Mouse (Mus musculus): ENCODE results near the gene Dnajc6. TPM values are rescaled to one million over a fixed set of nuclear protein-coding genes. Genes with fewer than 3 reads are reported as not detected.

The Dnajc6 gene
- polyA plus RNA-seq, 1 experiment from 2014 or later, result 2.6 TPM

GRCm38 (mm10) chr4:101603635-101604034 is 107.2 kb downstream of the Dnajc6 start:
- WGBS, result 72% methylated on average over 3 of the region's 3 CpGs
- no peak overlapping the region for H3K4me2 ChIP-seq (replicated peaks)
- no peak for ATAC-seq (ENCODE audit: insufficient number of reproducible peaks, insufficient read depth, low FRiP score, low TSS enrichment)
- H3K9ac ChIP-seq, result no peak overlapping the region
- H3K4me3 ChIP-seq, result no peak overlapping the region
- H3K9me3 ChIP-seq, result no peaks in the 10 kb centered on the region
- H3K27ac ChIP-seq, result no peak overlapping the region
- no peaks in the 10 kb centered on the region for H3K4me1 ChIP-seq
- no peaks in the 10 kb centered on the region for H3K36me3 ChIP-seq
- no peaks in the 10 kb centered on the region for H3K27me3 ChIP-seq

GRCm38 (mm10) chr4:101616520-101616919 is 120.1 kb downstream of the Dnajc6 start:
- Histone ChIP-seq H3K36me3 (no peaks in the 10 kb centered on the region), H3K9ac (no peak overlapping the region), H3K27me3 (no peaks in the 10 kb centered on the region), H3K9me3 (no peaks in the 10 kb centered on the region), H3K4me3 (no peak overlapping the region), H3K4me1 (no peaks in the 10 kb centered on the region), H3K27ac (no peak overlapping the region), H3K4me2 (replicated peaks) (no peak overlapping the region)
- WGBS, result 69% methylated on average over 5 of the region's 5 CpGs
- no peak for ATAC-seq (ENCODE audit: insufficient number of reproducible peaks, insufficient read depth, low FRiP score, low TSS enrichment)

GRCm38 (mm10) chr4:101617742-101618141 is 121.3 kb downstream of the Dnajc6 start:
- Histone ChIP-seq H3K4me1 (no peaks in the 10 kb centered on the region), H3K9ac (no peak overlapping the region), H3K27ac (no peak overlapping the region), H3K4me2 (replicated peaks) (no peak overlapping the region), H3K9me3 (no peaks in the 10 kb centered on the region), H3K36me3 (no peaks in the 10 kb centered on the region), H3K4me3 (no peak overlapping the region), H3K27me3 (no peaks in the 10 kb centered on the region)
- no peak for ATAC-seq (ENCODE audit: insufficient number of reproducible peaks, insufficient read depth, low FRiP score, low TSS enrichment)
- 67% methylated on average over 2 of the region's 2 CpGs for WGBS

- no peak overlapping the region for H3K4me2 ChIP-seq (replicated peaks)
- ATAC-seq (ENCODE audit: insufficient number of reproducible peaks, insufficient read depth, low FRiP score, low TSS enrichment), result no peak
Observed at GRCm38 (mm10) chr4:101620206-101620605, 123.8 kb downstream of the Dnajc6 start.

GRCm38 (mm10) chr4:101621241-101621640 is 124.8 kb downstream of the Dnajc6 start:
- H3K27ac ChIP-seq, result no peak overlapping the region
- H3K36me3 ChIP-seq, result no peaks in the 10 kb centered on the region
- no peak overlapping the region for H3K4me3 ChIP-seq
- H3K4me2 ChIP-seq (replicated peaks), result no peak overlapping the region
- H3K9me3 ChIP-seq, result no peaks in the 10 kb centered on the region
- ATAC-seq (ENCODE audit: insufficient number of reproducible peaks, insufficient read depth, low FRiP score, low TSS enrichment), result no peak
- H3K27me3 ChIP-seq, result no peaks in the 10 kb centered on the region
- WGBS, result 88% methylated on average over 5 of the region's 5 CpGs
- no peaks in the 10 kb centered on the region for H3K4me1 ChIP-seq
- no peak overlapping the region for H3K9ac ChIP-seq

More at GRCm38 (mm10) chr4:101620206-101620605, 123.8 kb downstream of the Dnajc6 start:
- Histone ChIP-seq H3K27me3 (no peaks in the 10 kb centered on the region), H3K4me3 (no peak overlapping the region), H3K9me3 (no peaks in the 10 kb centered on the region), H3K9ac (no peak overlapping the region), H3K27ac (no peak overlapping the region), H3K4me1 (no peaks in the 10 kb centered on the region), H3K36me3 (no peaks in the 10 kb centered on the region)
- 59% methylated on average over 2 of the region's 2 CpGs for WGBS

- Histone ChIP-seq H3K4me1 (no peaks in the 10 kb centered on the region), H3K4me3 (no peak overlapping the region), H3K27ac (no peak overlapping the region), H3K9ac (no peak overlapping the region), H3K9me3 (no peaks in the 10 kb centered on the region), H3K36me3 (no peaks in the 10 kb centered on the region), H3K27me3 (no peaks in the 10 kb centered on the region), H3K4me2 (replicated peaks) (no peak overlapping the region)
- WGBS, result 92% methylated on average over 5 of the region's 5 CpGs
- ATAC-seq (ENCODE audit: insufficient number of reproducible peaks, insufficient read depth, low FRiP score, low TSS enrichment), result no peak
Observed at GRCm38 (mm10) chr4:101625278-101625677, 128.8 kb downstream of the Dnajc6 start.

- no peak overlapping the region for H3K27ac ChIP-seq
- WGBS, result 60% methylated on average over 2 of the region's 2 CpGs
- no peaks in the 10 kb centered on the region for H3K36me3 ChIP-seq
- no peak for ATAC-seq (ENCODE audit: insufficient number of reproducible peaks, insufficient read depth, low FRiP score, low TSS enrichment)
- H3K27me3 ChIP-seq, result no peaks in the 10 kb centered on the region
- H3K9me3 ChIP-seq, result no peaks in the 10 kb centered on the region
- no peaks in the 10 kb centered on the region for H3K4me1 ChIP-seq
- H3K9ac ChIP-seq, result no peak overlapping the region
- H3K4me3 ChIP-seq, result no peak overlapping the region
- H3K4me2 ChIP-seq (replicated peaks), result no peak overlapping the region
Observed at GRCm38 (mm10) chr4:101635596-101635995, 139.1 kb downstream of the Dnajc6 start.

GRCm38 (mm10) chr4:101637472-101637871 is 141.0 kb downstream of the Dnajc6 start:
- Histone ChIP-seq H3K4me2 (replicated peaks) (no peak overlapping the region), H3K4me3 (no peak overlapping the region), H3K27me3 (no peaks in the 10 kb centered on the region), H3K9ac (no peak overlapping the region), H3K27ac (no peak overlapping the region), H3K9me3 (no peaks in the 10 kb centered on the region), H3K4me1 (no peaks in the 10 kb centered on the region), H3K36me3 (no peaks in the 10 kb centered on the region)
- no peak for ATAC-seq (ENCODE audit: insufficient number of reproducible peaks, insufficient read depth, low FRiP score, low TSS enrichment)
- 83% methylated on average over 1 of the region's 1 CpGs for WGBS

- Histone ChIP-seq H3K9ac (no peak overlapping the region), H3K4me1 (no peaks in the 10 kb centered on the region), H3K9me3 (no peaks in the 10 kb centered on the region), H3K36me3 (no peaks in the 10 kb centered on the region), H3K4me2 (replicated peaks) (no peak overlapping the region), H3K27ac (no peak overlapping the region), H3K4me3 (no peak overlapping the region), H3K27me3 (no peaks in the 10 kb centered on the region)
- ATAC-seq (ENCODE audit: insufficient number of reproducible peaks, insufficient read depth, low FRiP score, low TSS enrichment), result no peak
- 66% methylated on average over 5 of the region's 5 CpGs for WGBS
Observed at GRCm38 (mm10) chr4:101640631-101641030, 144.2 kb downstream of the Dnajc6 start.

- no peak overlapping the region for H3K9ac ChIP-seq
- H3K4me1 ChIP-seq, result no peaks in the 10 kb centered on the region
- no peak for ATAC-seq (ENCODE audit: insufficient number of reproducible peaks, insufficient read depth, low FRiP score, low TSS enrichment)
- H3K4me2 ChIP-seq (replicated peaks), result no peak overlapping the region
- WGBS, result 84% methylated on average over 6 of the region's 6 CpGs
- H3K4me3 ChIP-seq, result no peak overlapping the region
- H3K27me3 ChIP-seq, result no peaks in the 10 kb centered on the region
- H3K27ac ChIP-seq, result no peak overlapping the region
- H3K9me3 ChIP-seq, result no peaks in the 10 kb centered on the region
- H3K36me3 ChIP-seq, result no peaks in the 10 kb centered on the region
Observed at GRCm38 (mm10) chr4:101642708-101643107, 146.3 kb downstream of the Dnajc6 start.

- ATAC-seq (ENCODE audit: insufficient number of reproducible peaks, insufficient read depth, low FRiP score, low TSS enrichment), result no peak
- 82% methylated on average over 4 of the region's 4 CpGs for WGBS
Observed at GRCm38 (mm10) chr4:101643216-101643615, 146.8 kb downstream of the Dnajc6 start.

GRCm38 (mm10) chr4:101646857-101647195 is 150.4 kb downstream of the Dnajc6 start:
- peak overlapping the region; percentile 86 for H3K27ac ChIP-seq
- ATAC-seq (ENCODE audit: insufficient number of reproducible peaks, insufficient read depth, low FRiP score, low TSS enrichment), result peak; percentile 19

More at GRCm38 (mm10) chr4:101643216-101643615, 146.8 kb downstream of the Dnajc6 start:
- no peak overlapping the region for H3K9ac ChIP-seq
- no peak overlapping the region for H3K4me3 ChIP-seq
- no peaks in the 10 kb centered on the region for H3K9me3 ChIP-seq
- no peaks in the 10 kb centered on the region for H3K27me3 ChIP-seq
- H3K4me2 ChIP-seq (replicated peaks), result no peak overlapping the region
- H3K36me3 ChIP-seq, result no peaks in the 10 kb centered on the region
- H3K27ac ChIP-seq, result no peak overlapping the region
- no peaks in the 10 kb centered on the region for H3K4me1 ChIP-seq

More at GRCm38 (mm10) chr4:101646857-101647195, 150.4 kb downstream of the Dnajc6 start:
- Histone ChIP-seq H3K4me2 (replicated peaks) (peak overlapping the region; percentile 62), H3K9me3 (no peaks in the 10 kb centered on the region), H3K4me3 (peak overlapping the region; percentile 68), H3K4me1 (peaks cover 14% of the 10 kb centered on the region), H3K9ac (peak overlapping the region; percentile 47), H3K27me3 (no peaks in the 10 kb centered on the region), H3K36me3 (no peaks in the 10 kb centered on the region)
- WGBS, result 0% methylated on average over 8 of the region's 8 CpGs

Measured in embryonic facial prominence, embryonic 12.5 days (tissue).